Mouse (Mus musculus) lung, embryonic 16.5 days (tissue): ENCODE results near the gene Fbln2. TPM values are rescaled to one million over a fixed set of nuclear protein-coding genes. Genes with fewer than 3 reads are reported as not detected.

Source experiments
- ATAC-seq: fragments of 200-750 bp; cut with Nextera tagmentation; 2 replicates; pipeline ENCODE4 v1.8.0; 2017; ENCODE audit warnings: low read depth, mild to moderate bottlenecking, moderate library complexity
- H3K27ac ChIP-seq: fragments of 300-500 bp; sonication (generic); 2 replicates; pipeline ENCODE4 v1.5.1; 2014; ENCODE audit warnings: mild to moderate bottlenecking, control low read depth, low read length
- H3K27me3 ChIP-seq: fragments of 300-500 bp; sonication (generic); 2 replicates; pipeline ENCODE4 v1.6.1; 2014; ENCODE audit warnings: low read depth, low read length, mixed read lengths; ENCODE audit not compliant: control insufficient read depth, insufficient read depth
- H3K36me3 ChIP-seq: fragments of 300-500 bp; sonication (generic); 2 replicates; pipeline ENCODE4 v1.6.1; 2014; ENCODE audit warnings: low read length; ENCODE audit not compliant: control insufficient read depth, insufficient read depth
- H3K4me1 ChIP-seq: fragments of 300-500 bp; sonication (generic); replicated peaks from 2 replicates; pipeline ENCODE4 v1.6.1; 2014; ENCODE audit warnings: low read length, mixed read lengths; ENCODE audit not compliant: control insufficient read depth, insufficient read depth
- H3K4me2 ChIP-seq: fragments of 300-500 bp; sonication (generic); 2 replicates; pipeline ENCODE4 v1.6.1; 2014; ENCODE audit warnings: low read depth, low read length, control low read depth
- H3K4me3 ChIP-seq: fragments of 300-500 bp; sonication (generic); 2 replicates; pipeline ENCODE4 v1.5.1; 2014; ENCODE audit warnings: mild to moderate bottlenecking, low read length, control low read depth
- H3K9ac ChIP-seq: fragments of 300-500 bp; sonication (generic); 2 replicates; pipeline ENCODE4 v1.6.1; 2014; ENCODE audit warnings: low read length, control low read depth
- H3K9me3 ChIP-seq: fragments of 300-500 bp; sonication (generic); 2 replicates; pipeline ENCODE4 v1.6.1; 2016; ENCODE audit warnings: low read length; ENCODE audit not compliant: control insufficient read depth
- WGBS: fragments of 180-500 bp; shearing (Covaris S2); extraction: QIAGEN DNeasy Blood & Tissue Kit; methylation state at CpG from one replicate; pipeline ENCODE4 v1.1.7; 2014; 5-methylcytosine and 5-hydroxymethylcytosine counted together
- polyA plus RNA-seq: library from polyadenylated mRNA; unstranded; fragments of >200 nt; fragmentation: Nextera tagmentation; extraction: Ambion mirVana; gene quantifications from 2 replicates; pipeline ENCODE4 v1.2.1, GENCODE M21; 2015

Fbln2 gene
- polyA plus RNA-seq, 1 experiment from 2014 or later: 68.5 TPM

DNA sequence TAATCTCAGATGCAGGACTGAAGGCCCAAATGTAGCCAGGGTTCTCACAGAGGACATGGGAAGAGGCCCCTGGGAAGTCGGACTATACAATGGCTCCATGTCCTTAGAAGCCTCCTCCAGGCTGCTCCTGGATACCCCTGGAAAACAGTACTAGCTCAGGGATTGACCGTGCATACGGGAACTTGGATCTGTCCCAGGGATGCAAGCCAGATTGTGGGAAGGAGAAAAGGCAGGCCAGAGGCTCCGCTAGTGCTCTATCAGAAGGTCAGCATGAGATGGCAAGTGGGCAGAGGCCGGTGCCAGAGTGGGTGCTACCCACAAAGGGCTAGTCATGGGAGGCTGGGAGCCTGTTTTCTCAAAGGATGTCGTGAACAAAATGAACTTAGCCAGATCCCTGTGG, 25.3 kb upstream of the Fbln2 start:
- H3K4me3 ChIP-seq: no peak overlapping the region
- no peaks in the 10 kb centered on the region for H3K9me3 ChIP-seq
- H3K27me3 ChIP-seq: no peaks in the 10 kb centered on the region
- H3K4me2 ChIP-seq: no peak overlapping the region
- H3K9ac ChIP-seq: no peak overlapping the region
- H3K27ac ChIP-seq: no peak overlapping the region
- no peak for ATAC-seq
- H3K36me3 ChIP-seq: no peaks in the 10 kb centered on the region
- 57% methylated on average over 6 of the region's 6 CpGs for WGBS
- no peaks in the 10 kb centered on the region for H3K4me1 ChIP-seq

DNA sequence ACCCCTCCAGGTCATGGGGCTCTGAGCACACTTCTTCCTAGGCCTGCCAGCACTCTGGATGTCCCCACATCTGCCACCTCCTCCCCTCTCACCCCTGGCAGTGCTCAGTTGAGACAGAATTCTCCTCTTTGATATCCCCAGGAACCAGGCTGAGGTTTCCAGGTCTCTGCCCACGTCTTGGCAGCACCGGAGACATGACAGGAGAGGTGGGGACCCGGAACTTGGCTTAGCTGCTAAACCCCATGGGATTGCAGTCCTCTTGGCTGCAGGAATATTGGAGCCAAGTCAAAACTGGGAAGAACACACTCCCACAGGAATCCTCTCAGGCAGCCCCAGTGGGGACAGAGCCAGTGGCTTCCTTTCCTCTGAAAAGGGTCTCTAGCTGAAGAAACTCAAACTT, 24.4 kb upstream of the Fbln2 start:
- H3K27me3 ChIP-seq: no peaks in the 10 kb centered on the region
- no peak overlapping the region for H3K4me3 ChIP-seq
- no peak overlapping the region for H3K9ac ChIP-seq
- no peak for ATAC-seq
- no peaks in the 10 kb centered on the region for H3K36me3 ChIP-seq
- WGBS: 43% methylated on average over 3 of the region's 3 CpGs
- no peak overlapping the region for H3K4me2 ChIP-seq
- no peaks in the 10 kb centered on the region for H3K9me3 ChIP-seq
- no peak overlapping the region for H3K27ac ChIP-seq
- H3K4me1 ChIP-seq: no peaks in the 10 kb centered on the region

DNA sequence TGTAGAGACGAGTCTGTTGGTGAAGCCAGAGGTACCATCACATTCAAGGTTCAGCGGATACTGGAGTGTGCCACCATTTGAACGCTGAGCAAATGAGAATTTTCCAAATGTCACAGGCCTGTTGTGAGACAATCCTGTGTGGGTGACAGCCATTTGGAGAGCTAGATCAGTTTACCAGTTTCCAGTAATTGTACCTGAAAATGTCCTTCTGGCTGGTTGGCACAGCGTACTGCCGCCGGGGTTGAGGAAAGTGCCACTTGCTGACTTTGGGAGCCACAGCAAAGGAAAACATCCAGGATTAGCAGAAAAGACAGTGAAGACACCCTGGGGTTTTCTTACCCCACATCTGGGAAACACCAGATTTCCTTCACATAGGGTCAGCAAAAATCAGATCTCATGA, 22.3 kb upstream of the Fbln2 start:
- no peak for ATAC-seq
- no peak overlapping the region for H3K4me2 ChIP-seq
- no peak overlapping the region for H3K4me3 ChIP-seq
- H3K27ac ChIP-seq: no peak overlapping the region
- 85% methylated on average over 6 of the region's 6 CpGs for WGBS
- no peaks in the 10 kb centered on the region for H3K9me3 ChIP-seq
- no peaks in the 10 kb centered on the region for H3K27me3 ChIP-seq
- no peaks in the 10 kb centered on the region for H3K4me1 ChIP-seq
- no peak overlapping the region for H3K9ac ChIP-seq
- H3K36me3 ChIP-seq: no peaks in the 10 kb centered on the region

DNA sequence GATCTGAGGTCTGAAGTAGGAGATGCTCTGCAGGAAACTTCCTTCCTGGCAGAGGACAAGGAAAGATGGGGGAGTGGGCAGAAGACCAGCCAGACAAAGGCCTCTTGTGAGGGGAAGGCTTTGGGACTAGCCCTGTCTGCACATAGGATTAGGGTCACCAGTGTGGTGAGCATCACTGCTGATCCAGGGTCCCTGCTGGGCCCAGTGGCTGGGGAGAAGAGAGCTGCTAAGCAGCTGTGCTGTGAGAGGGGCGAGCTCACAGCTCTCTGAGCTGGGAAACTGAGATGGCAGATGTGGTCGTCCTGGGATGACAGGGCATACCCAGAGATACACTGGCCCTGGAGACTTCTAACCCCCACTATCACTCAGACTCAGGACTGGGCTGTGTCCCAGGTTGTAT, 20.8 kb upstream of the Fbln2 start:
- no peak overlapping the region for H3K9ac ChIP-seq
- no peaks in the 10 kb centered on the region for H3K27me3 ChIP-seq
- H3K9me3 ChIP-seq: no peaks in the 10 kb centered on the region
- H3K27ac ChIP-seq: no peak overlapping the region
- H3K4me1 ChIP-seq: no peaks in the 10 kb centered on the region
- no peaks in the 10 kb centered on the region for H3K36me3 ChIP-seq
- ATAC-seq: no peak
- 54% methylated on average over 2 of the region's 2 CpGs for WGBS
- no peak overlapping the region for H3K4me2 ChIP-seq
- no peak overlapping the region for H3K4me3 ChIP-seq

DNA sequence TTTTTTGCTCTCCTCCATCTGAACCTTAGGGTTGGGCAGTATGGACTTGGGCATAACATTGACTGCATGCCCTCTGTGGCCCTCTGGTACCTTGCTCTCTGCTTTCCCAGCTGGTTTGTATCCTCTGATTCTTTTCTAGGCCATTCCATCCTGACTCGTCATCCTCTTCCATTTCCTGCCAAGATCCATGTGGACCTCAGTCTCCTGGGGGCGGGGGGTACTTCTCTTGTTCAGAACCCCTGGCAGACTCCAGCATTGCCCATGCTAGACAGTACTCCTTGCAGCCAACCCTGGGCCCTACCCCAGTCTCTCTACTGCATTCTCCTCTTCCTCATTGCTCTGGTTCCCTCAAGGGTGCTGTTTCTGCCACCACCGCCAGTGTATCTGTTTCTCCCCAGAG, 19.8 kb upstream of the Fbln2 start:
- H3K4me3 ChIP-seq: no peak overlapping the region
- no peak for ATAC-seq
- H3K4me1 ChIP-seq: no peaks in the 10 kb centered on the region
- no peaks in the 10 kb centered on the region for H3K27me3 ChIP-seq
- no peak overlapping the region for H3K4me2 ChIP-seq
- WGBS: 63% methylated on average over 3 of the region's 3 CpGs
- no peaks in the 10 kb centered on the region for H3K36me3 ChIP-seq
- no peak overlapping the region for H3K27ac ChIP-seq
- H3K9me3 ChIP-seq: no peaks in the 10 kb centered on the region
- H3K9ac ChIP-seq: no peak overlapping the region

DNA sequence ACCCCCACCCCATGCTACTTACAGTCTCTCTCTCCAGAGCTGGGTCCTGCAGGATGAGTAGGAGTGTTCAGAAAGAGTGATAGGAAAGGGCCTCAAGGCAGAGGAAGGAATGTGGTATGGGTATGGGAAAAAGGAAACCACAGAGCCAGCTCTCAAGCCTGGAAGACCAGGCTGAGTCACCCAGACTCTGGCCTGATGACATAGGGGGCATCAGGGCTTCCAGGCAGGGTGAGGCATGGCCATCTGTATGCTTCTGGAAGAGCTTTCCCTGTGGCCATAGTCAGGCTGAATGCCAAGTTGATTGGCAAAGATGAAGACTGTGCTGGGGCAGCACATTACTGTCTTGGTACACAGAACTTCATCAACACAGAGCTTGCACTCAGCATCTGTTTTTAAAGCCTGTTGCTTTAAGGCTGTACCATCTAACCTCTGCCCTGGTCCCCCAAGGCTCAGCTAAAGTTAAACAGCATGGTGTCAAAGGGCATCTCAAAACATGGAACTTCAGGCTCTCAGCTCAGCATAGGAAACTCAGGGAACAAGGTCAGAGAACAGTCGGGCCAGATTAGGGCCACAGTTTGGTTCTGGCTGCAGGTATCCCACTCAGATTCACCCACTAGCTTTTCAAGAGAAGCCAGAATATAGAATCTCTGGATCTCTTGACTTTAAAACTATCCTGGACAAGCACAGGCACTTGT, 19.3 kb upstream of the Fbln2 start:
- Histone ChIP-seq H3K9ac (no peak overlapping the region), H3K36me3 (no peaks in the 10 kb centered on the region), H3K4me3 (no peak overlapping the region), H3K4me2 (no peak overlapping the region), H3K27me3 (no peaks in the 10 kb centered on the region), H3K4me1 (no peaks in the 10 kb centered on the region), H3K9me3 (no peaks in the 10 kb centered on the region), H3K27ac (no peak overlapping the region)
- ATAC-seq: no peak
- 41% methylated on average over 1 of the region's 1 CpGs for WGBS

DNA sequence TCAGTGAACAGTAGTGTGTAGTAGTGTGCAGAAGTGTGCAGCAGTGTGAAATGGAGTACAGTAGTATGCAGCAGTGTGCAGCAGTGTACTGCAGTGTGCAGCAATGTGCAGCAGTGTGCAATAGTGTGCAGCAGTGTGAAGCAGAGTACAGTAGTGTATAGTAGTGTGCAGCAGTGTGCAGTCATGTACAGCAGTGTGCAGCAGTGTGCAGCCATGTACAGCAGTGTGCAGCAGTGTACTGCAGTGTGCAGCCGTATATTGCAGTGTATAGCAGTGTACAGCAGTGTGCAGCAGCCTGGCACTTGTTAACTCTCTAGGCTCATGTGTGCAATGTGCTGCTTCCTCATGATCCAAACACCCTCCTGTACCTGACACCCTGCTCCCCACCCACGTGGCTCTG, 13.8 kb upstream of the Fbln2 start:
- Histone ChIP-seq H3K4me2 (no peak overlapping the region), H3K4me3 (no peak overlapping the region), H3K27me3 (no peaks in the 10 kb centered on the region), H3K4me1 (peaks cover 13% of the 10 kb centered on the region), H3K27ac (no peak overlapping the region), H3K36me3 (no peaks in the 10 kb centered on the region), H3K9ac (no peak overlapping the region), H3K9me3 (no peaks in the 10 kb centered on the region)
- 58% methylated on average over 2 of the region's 2 CpGs for WGBS
- no peak; the same call in 1 of the 2 replicates for ATAC-seq

DNA sequence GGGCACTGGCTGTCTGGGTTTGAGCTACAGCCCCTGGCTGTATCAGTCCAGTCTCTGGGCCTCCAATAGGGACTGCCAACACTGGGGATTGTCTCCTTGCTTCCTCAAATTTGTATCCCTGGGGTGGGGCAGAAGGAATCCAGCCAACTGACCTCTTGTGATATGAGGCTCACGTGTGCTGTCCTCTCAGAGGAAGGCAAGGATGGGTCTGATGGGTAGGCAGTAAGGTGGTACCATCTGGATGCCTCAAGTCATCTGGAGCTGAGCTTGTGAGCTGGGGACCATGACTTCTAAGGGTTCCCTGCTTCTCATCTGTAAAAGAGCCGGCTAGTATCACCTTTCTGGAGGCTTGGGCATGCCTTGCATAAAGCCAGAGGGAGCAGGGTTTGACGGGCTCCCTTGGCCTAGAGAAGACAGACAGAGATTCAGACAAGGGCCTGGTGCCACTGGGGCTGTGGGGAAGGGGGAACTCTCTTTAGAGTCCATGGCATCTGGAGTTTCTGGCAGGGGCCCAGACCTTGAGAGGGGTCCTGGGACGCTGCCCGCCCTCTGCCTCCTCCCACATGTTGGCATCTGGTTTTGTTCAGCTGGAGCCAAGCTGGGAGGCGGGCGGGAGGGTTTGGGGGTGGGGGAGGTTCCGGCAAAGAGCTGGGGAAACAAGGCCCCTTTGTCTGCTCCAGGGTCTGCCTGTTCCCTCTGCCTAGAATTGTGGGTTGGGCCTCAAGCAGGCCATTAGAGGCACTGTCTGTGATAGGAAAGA, 11.6 kb upstream of the Fbln2 start:
- H3K36me3 ChIP-seq: no peaks in the 10 kb centered on the region
- no peak overlapping the region for H3K4me3 ChIP-seq
- H3K4me2 ChIP-seq: no peak overlapping the region
- peaks cover 13% of the 10 kb centered on the region for H3K4me1 ChIP-seq
- no peak overlapping the region for H3K27ac ChIP-seq
- H3K9ac ChIP-seq: no peak overlapping the region
- ATAC-seq: peak; percentile 59
- H3K27me3 ChIP-seq: no peaks in the 10 kb centered on the region
- WGBS: 26% methylated on average over 8 of the region's 8 CpGs
- H3K9me3 ChIP-seq: no peaks in the 10 kb centered on the region

DNA sequence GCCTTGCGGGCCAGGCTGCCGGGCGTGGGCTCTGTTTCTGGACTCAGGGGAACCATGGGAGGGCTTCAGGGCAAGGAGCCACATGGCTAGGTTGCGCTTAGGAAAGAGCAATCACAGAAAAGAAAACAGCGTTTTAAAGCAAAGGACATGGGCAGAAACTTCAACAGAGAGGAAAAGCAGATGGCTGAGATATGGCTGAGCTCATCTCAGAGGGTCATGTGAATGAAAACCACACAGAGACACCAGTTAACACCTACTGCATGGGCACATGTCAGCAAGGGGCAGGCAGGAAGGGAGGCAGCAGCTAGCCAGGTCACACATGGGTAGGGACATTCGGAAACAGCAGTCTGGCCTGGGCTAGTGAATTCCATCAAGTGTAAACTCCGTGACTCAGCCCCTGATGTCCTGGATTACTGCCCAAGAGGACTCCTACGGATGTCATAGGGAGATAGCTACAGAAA, 10.3 kb upstream of the Fbln2 start:
- Histone ChIP-seq H3K4me3 (no peak overlapping the region), H3K4me2 (no peak overlapping the region), H3K27me3 (no peaks in the 10 kb centered on the region), H3K27ac (no peak overlapping the region), H3K4me1 (peaks cover 13% of the 10 kb centered on the region), H3K9me3 (no peaks in the 10 kb centered on the region), H3K9ac (no peak overlapping the region), H3K36me3 (no peaks in the 10 kb centered on the region)
- no peak for ATAC-seq
- 67% methylated on average over 8 of the region's 8 CpGs for WGBS
